Mouse (Mus musculus): ENCODE measurements around the gene Mbip. TPM values are rescaled to one million over a fixed set of nuclear protein-coding genes. Genes with fewer than 3 reads are reported as not detected.

Gene Mbip
- polyA plus RNA-seq, 1 experiment = 36.6 TPM

DNA sequence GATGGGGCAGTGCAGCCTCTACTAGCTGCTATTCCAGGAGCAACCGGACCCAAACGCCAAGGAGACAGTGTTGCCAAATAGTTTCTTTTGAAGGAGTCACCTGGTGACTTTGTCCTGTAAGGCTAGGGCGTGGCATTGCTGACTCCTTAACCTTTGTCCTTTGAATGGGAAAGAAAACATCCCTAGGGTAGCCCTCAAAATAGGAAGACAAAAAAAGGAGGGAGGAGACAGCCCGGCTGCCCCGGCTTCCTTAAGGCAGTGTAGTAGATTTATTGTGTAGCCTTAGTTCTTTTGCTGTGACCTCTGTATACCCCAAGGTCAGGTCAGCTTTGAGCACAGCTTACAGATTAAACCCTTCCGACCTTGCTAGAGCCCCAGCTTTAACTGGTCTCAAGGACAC is 49.2 kb downstream of the Mbip start:
- no peak for TF ChIP-seq CTCF (IDR thresholded peaks at IDR 0.05; ENCODE audit: extremely low read depth, insufficient read depth, low read length)
- no peak for TF ChIP-seq POLR2A (IDR thresholded peaks at IDR 0.05; ENCODE audit: extremely low read depth, insufficient read depth, low read length)

DNA sequence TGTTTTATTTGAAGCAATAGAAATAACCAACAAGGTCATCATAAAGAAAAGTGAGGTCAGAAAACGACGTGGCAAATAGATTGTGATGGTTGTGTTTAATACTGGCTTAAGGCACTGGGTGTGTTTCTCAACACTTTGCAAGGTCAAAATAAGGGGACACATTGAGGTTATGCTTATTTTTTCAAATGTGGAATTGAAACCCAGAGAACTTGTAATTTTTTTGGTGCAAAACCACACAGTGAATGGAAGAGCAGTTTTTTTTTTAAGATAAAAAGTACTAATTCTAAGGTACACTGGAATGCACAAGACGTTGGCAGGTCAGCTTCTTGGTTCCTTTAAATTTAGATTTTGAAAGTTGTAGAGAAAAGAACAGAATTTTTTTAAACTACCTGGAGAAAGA is 50.5 kb downstream of the Mbip start:
- H3K4me3 ChIP-seq (ENCODE audit: insufficient read depth, low read length) = no peak overlapping the region
- no peaks in the 10 kb centered on the region for H3K4me1 ChIP-seq (ENCODE audit: control insufficient read depth, insufficient read depth, low read length)
- H3K27ac ChIP-seq (ENCODE audit: insufficient read depth, low read length) = no peak overlapping the region
- no peak for TF ChIP-seq POLR2A (IDR thresholded peaks at IDR 0.05; ENCODE audit: extremely low read depth, insufficient read depth, low read length)
- TF ChIP-seq CTCF (IDR thresholded peaks at IDR 0.05; ENCODE audit: extremely low read depth, insufficient read depth, low read length) = no peak

More for the DNA sequence above, 49.2 kb downstream of the Mbip start:
- H3K4me1 ChIP-seq (ENCODE audit: control insufficient read depth, insufficient read depth, low read length) = no peaks in the 10 kb centered on the region
- H3K4me3 ChIP-seq (ENCODE audit: insufficient read depth, low read length) = no peak overlapping the region
- H3K27ac ChIP-seq (ENCODE audit: insufficient read depth, low read length) = no peak overlapping the region

GRCm38 (mm10) chr12:56288548-56288947 is 57.1 kb downstream of the Mbip start:
- H3K4me3 ChIP-seq (ENCODE audit: insufficient read depth, low read length) = no peak overlapping the region
- TF ChIP-seq CTCF (IDR thresholded peaks at IDR 0.05; ENCODE audit: extremely low read depth, insufficient read depth, low read length) (no peak), POLR2A (IDR thresholded peaks at IDR 0.05; ENCODE audit: extremely low read depth, insufficient read depth, low read length) (no peak)
- H3K4me1 ChIP-seq (ENCODE audit: control insufficient read depth, insufficient read depth, low read length) = no peaks in the 10 kb centered on the region
- no peak overlapping the region for H3K27ac ChIP-seq (ENCODE audit: insufficient read depth, low read length)

DNA sequence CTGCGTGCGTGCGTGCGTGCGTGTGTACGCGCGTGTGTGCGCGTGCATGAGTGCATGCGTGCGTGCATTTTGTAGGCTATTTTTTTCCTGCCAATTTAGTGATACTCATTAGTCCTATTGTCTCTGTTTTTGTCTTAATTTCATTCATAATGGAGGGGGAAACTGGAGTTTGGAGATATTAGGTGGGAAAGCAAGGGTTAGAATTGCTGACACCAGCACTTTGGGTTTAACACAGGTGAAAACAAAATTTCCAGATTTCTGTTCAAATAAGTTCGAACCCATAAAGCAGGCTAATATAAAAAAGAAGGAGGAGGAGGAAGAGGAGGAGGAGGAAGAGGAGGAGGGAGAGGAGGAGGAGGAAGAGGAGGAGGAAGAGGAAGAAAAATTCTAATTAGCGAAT is 58.9 kb downstream of the Mbip start:
- TF ChIP-seq POLR2A (IDR thresholded peaks at IDR 0.05; ENCODE audit: extremely low read depth, insufficient read depth, low read length) = no peak
- no peak for TF ChIP-seq CTCF (IDR thresholded peaks at IDR 0.05; ENCODE audit: extremely low read depth, insufficient read depth, low read length)
- Histone ChIP-seq H3K4me3 (ENCODE audit: insufficient read depth, low read length) (no peak overlapping the region), H3K27ac (ENCODE audit: insufficient read depth, low read length) (no peak overlapping the region), H3K4me1 (ENCODE audit: control insufficient read depth, insufficient read depth, low read length) (no peaks in the 10 kb centered on the region)

DNA sequence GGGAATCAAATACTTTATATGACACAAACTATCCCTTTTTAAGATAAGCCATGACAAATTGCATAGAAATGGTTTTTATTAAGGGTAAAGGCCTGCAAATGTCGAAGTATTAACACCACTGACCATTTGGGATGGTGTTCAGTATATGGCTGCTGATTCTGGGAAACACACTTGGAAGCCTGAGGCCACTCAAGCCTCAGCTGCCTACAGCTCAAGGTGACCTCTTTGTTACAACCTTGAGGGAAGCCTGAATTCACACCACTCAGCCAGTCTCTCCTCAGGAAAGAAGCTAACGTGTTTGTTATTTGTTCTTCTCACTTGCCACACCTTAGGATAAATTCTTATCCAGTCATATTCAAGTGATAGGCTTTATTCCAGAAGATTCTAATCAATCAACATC is 61.5 kb downstream of the Mbip start:
- H3K4me1 ChIP-seq (ENCODE audit: control insufficient read depth, insufficient read depth, low read length) = no peaks in the 10 kb centered on the region
- H3K4me3 ChIP-seq (ENCODE audit: insufficient read depth, low read length) = no peak overlapping the region
- H3K27ac ChIP-seq (ENCODE audit: insufficient read depth, low read length) = no peak overlapping the region
- TF ChIP-seq CTCF (IDR thresholded peaks at IDR 0.05; ENCODE audit: extremely low read depth, insufficient read depth, low read length) = no peak
- TF ChIP-seq POLR2A (IDR thresholded peaks at IDR 0.05; ENCODE audit: extremely low read depth, insufficient read depth, low read length) = no peak

DNA sequence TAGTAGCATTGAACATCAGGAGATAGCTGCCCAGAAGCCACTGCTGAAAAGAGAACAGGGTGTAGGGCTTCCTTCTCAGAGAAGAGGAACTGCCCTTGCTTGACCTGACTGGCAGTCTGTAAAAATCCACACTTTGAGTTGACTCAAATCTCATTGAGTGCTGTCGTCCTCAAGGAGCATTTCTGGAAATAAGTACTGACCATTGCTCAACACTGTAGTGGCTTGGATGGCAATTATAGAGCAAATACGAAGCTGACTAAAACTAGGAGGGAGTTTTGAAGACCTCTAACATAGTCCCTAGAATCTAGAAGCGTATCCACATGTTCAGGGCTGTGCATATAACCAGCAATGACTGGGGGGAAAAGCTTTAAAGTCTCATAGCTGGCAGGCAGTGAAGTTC is 64.0 kb downstream of the Mbip start:
- no peak overlapping the region for H3K4me3 ChIP-seq (ENCODE audit: insufficient read depth, low read length)
- H3K4me1 ChIP-seq (ENCODE audit: control insufficient read depth, insufficient read depth, low read length) = no peaks in the 10 kb centered on the region
- TF ChIP-seq CTCF (IDR thresholded peaks at IDR 0.05; ENCODE audit: extremely low read depth, insufficient read depth, low read length) = no peak
- no peak for TF ChIP-seq POLR2A (IDR thresholded peaks at IDR 0.05; ENCODE audit: extremely low read depth, insufficient read depth, low read length)
- H3K27ac ChIP-seq (ENCODE audit: insufficient read depth, low read length) = no peak overlapping the region

Other genes with a start within 250 kb of the Mbip start
- gene Nkx2-1, start 191.0 kb upstream of the Mbip start, polyA plus RNA-seq (2012; rRNA removed) = 0.04 and 0.61 TPM in 2 replicates